Mouse (Mus musculus) CH12.LX (cell line): ENCODE measurements at regions not wholly inside any gene's neighbourhood (a gene's known extent, or its start where the extent isn't known, plus 50 kb on each side); places are given as distances from the start of the nearest gene placed in this dataset.

Source experiments
- DNase-seq: peaks from one replicate; pipeline ENCODE4 v3.0.0-alpha.2; 2013; ENCODE audit errors: extremely low read depth
- H3K27ac ChIP-seq: 2 replicates; pipeline ENCODE4 v1.5.1; 2012; ENCODE audit warnings: low read depth, mild to moderate bottlenecking, control low read depth, moderate library complexity; ENCODE audit not compliant: insufficient read depth
- H3K27me3 ChIP-seq: replicated peaks from 2 replicates; pipeline ENCODE3; 2012; ENCODE audit warnings: inconsistent platforms
- H3K36me3 ChIP-seq, 2 experiments: replicated peaks in 1 of 2; 2 replicates each; pipeline versions ENCODE3 to v1.6.1; 2012; ENCODE audit warnings: inconsistent platforms in 1 of 2, low read length in 1 of 2, mild to moderate bottlenecking in 1 of 2, mixed read lengths in 1 of 2, moderate library complexity in 1 of 2; ENCODE audit not compliant: control insufficient read depth in 1 of 2, insufficient read depth in 1 of 2
- H3K4me1 ChIP-seq, 2 experiments: 2 replicates each; pipeline ENCODE4 v1.6.1; 2012; ENCODE audit warnings: inconsistent platforms in 1 of 2, moderate library complexity in 1 of 2; ENCODE audit not compliant: insufficient read depth in 2 of 2, control insufficient read depth in 1 of 2
- H3K4me2 ChIP-seq: 2 replicates; pipeline ENCODE4 v1.6.1; 2012; ENCODE audit warnings: low read depth, mild to moderate bottlenecking, control low read depth; ENCODE audit not compliant: poor library complexity, insufficient read depth, severe bottlenecking
- H3K4me3 ChIP-seq, 3 experiments: fragments of 150-350 bp in 1 of 3; sonication (generic) in 1 of 3; replicated peaks in 1 of 3; 2 replicates each; pipeline versions ENCODE3 to v1.5.1; 2011 to 2012; ENCODE audit warnings: low read depth in 2 of 3, low read length in 2 of 3, mild to moderate bottlenecking in 2 of 3, moderate library complexity in 2 of 3, control low read depth in 1 of 3, improper control_type of control experiment in 1 of 3, inconsistent platforms in 1 of 3, mixed read lengths in 1 of 3; ENCODE audit not compliant: poor library complexity in 1 of 3
- H3K79me2 ChIP-seq: replicated peaks from 2 replicates; pipeline ENCODE4 v1.6.1; 2012; ENCODE audit warnings: mild to moderate bottlenecking, moderate library complexity; ENCODE audit not compliant: control insufficient read depth, poor library complexity, insufficient read depth, severe bottlenecking; ENCODE audit errors: extremely low read depth
- H3K9ac ChIP-seq: 2 replicates; pipeline ENCODE4 v1.6.1; 2012; ENCODE audit warnings: low read depth, mild to moderate bottlenecking, control low read depth, moderate library complexity; ENCODE audit not compliant: insufficient read depth
- H3K9me3 ChIP-seq: replicated peaks from 2 replicates; pipeline ENCODE3; 2012; ENCODE audit warnings: low read length, inconsistent platforms, mixed read lengths
- ETS1 ChIP-seq: conservative IDR thresholded peaks from 2 replicates; pipeline ENCODE4 v1.6.1; 2012; ENCODE audit warnings: low read depth, mild to moderate bottlenecking, inconsistent platforms, low read length, improper control_type of control experiment, moderate library complexity
- ZC3H11A ChIP-seq: IDR thresholded peaks from 2 replicates; pipeline ENCODE4 v1.6.1; 2012; ENCODE audit warnings: low read depth, mild to moderate bottlenecking, inconsistent platforms, low read length, improper control_type of control experiment
- dilution Hi-C: fragments of 300-500 bp; cut with MboI; formaldehyde crosslinking; loops from 2 replicates; pipeline ENCODE4 v1.14.3; 2020; ENCODE audit warnings: low sequenced_read_pairs; ENCODE audit not compliant: extremely low pct_unique_long_range_greater_than_20kb, extremely low pct_ligation_motif_present
- in situ Hi-C: fragments of 300-500 bp; cut with MboI; formaldehyde crosslinking; loops from 3 replicates; pipeline ENCODE4 v1.14.3; 2019; ENCODE audit warnings: low sequenced_read_pairs, low pct_ligation_motif_present, low pct_unique_long_range_greater_than_20kb, mixed read lengths

GRCm38 (mm10) chr1:183963286-183963685 lies 49.8 kb upstream of the Dusp10 start:
- no peak for DNase-seq
- H3K9ac ChIP-seq, result no peak overlapping the region
- dilution Hi-C loops (no loop called here), in situ Hi-C loops (no loop called here)
- no peak overlapping the region for H3K27ac ChIP-seq
- H3K9me3 ChIP-seq, result no peaks in the 10 kb centered on the region
- no peaks in the 10 kb centered on the region for H3K79me2 ChIP-seq
- H3K36me3 ChIP-seq, result no peaks in the 10 kb centered on the region
- H3K4me1 ChIP-seq, result peaks cover 0 to 19% of the 10 kb centered on the region in 2 experiments; a peak in 2 of 4 replicates
- H3K4me3 ChIP-seq, result no peak overlapping the region
- H3K27me3 ChIP-seq, result no peaks in the 10 kb centered on the region
- TF ChIP-seq ZC3H11A (no peak), ETS1 (no peak)
- H3K4me2 ChIP-seq, result no peak overlapping the region
